Comparison of ENCODE assay signal across 8 mouse cellular contexts in the genomic region with DNA sequence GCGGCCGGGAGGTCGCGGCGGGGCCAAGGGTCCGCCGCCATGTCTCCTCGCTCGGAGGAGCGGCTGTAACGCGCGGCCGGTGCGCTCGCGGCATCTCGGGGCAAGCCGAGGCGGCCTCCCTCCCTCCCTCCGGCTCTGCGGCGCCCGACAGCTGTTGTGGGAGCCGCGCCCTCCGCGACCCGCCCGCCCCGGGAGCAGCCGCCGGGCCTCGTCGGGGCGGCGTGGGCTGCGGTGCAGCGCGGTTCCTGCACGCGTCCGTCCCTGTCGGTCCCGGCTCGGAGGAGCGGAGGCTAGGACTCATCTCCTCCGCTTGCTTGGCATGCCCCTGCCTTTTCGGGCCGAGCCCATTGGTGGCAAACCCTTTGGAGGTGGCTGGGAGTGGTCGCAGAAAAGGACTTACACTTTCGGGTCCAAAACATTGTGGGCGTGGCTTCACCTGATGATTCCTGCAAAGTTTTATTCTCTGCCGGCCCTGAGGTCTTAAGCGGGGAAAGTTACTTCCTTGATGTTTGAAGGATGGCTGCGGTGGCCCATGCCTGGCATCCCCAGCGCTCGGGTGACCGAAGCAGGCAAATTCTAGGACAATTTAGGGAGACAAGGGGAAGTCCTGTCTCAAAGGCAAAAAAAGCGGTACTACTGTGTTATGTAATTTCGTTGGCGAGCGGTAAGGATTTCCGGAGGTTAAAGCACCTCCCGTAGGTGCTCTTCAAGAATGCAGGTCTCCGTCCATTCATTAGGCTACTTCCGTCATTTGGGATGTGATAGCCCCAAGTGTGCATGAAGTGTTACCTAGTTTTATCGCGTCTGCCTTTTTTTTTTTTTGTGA. TPM values are rescaled to one million over a fixed set of nuclear protein-coding genes. Genes with fewer than 3 reads are reported as not detected.
DNase-seq lines count a peak whose midpoint lies in the region; ATAC-seq lines count a peak whose summit lies in the region.

No protein-coding gene starts in this region.

- peak overlapping the region; percentile 85 for H3K4me3 ChIP-seq in forebrain, embryonic 10.5 days
- H3K4me3 ChIP-seq in hindbrain, embryonic 13.5 days: peak overlapping the region; percentile 96
- peak overlapping the region; percentile 81 for H3K4me3 ChIP-seq in limb, embryonic 11.5 days (ENCODE audit: low read depth, low read length)
- peak overlapping the region; percentile 98 for H3K4me3 ChIP-seq in midbrain, embryonic 10.5 days

- H3K36me3 ChIP-seq in forebrain, embryonic 10.5 days (replicated peaks): peaks cover 34% of the 10 kb centered on the region
- H3K36me3 ChIP-seq in hindbrain, embryonic 13.5 days: no peaks in the 10 kb centered on the region
- no peaks in the 10 kb centered on the region for H3K36me3 ChIP-seq in limb, embryonic 11.5 days (ENCODE audit: control insufficient read depth, insufficient read depth, low read length)
- peaks cover 41% of the 10 kb centered on the region for H3K36me3 ChIP-seq in midbrain, embryonic 10.5 days

- intact Hi-C loops in left cerebral cortex, postnatal 25 days (cut with DNase I): no loop called here
- intact Hi-C loops in left cerebral cortex, postnatal 4 days (cut with DNase I): no loop called here

- H3K27ac ChIP-seq in forebrain, embryonic 10.5 days: peak overlapping the region; percentile 99
- peak overlapping the region; percentile 97 for H3K27ac ChIP-seq in hindbrain, embryonic 13.5 days
- H3K27ac ChIP-seq in limb, embryonic 11.5 days (replicated peaks; ENCODE audit: low read depth, low read length): peak overlapping the region; percentile 92
- H3K27ac ChIP-seq in midbrain, embryonic 10.5 days (replicated peaks): peak overlapping the region; percentile 99

- ATAC-seq in hindbrain, embryonic 13.5 days (ENCODE audit: low FRiP score): peak; percentile 77
- peak; percentile 49; the same call in 1 of the 2 replicates for ATAC-seq in limb, embryonic 11.5 days (ENCODE audit: insufficient number of reproducible peaks, low FRiP score, low TSS enrichment, low read depth)

- H3K4me2 ChIP-seq in hindbrain, embryonic 13.5 days: peak overlapping the region; percentile 86
- peak overlapping the region; percentile 77 for H3K4me2 ChIP-seq in limb, embryonic 11.5 days (ENCODE audit: low read depth, severe bottlenecking)

- DNase-seq in left cerebral cortex, postnatal 25 days (ENCODE audit: low spot score in 2 of 2): peak; percentile 33 to 50
- no peak for DNase-seq in left cerebral cortex, postnatal 4 days
- peak; percentile 84 for DNase-seq in ZHBTc4 (ENCODE audit: low read depth, low spot score)
- DNase-seq in forebrain, embryonic 10.5 days (ENCODE audit: extremely low spot score, low spot score): peak; percentile 69
- DNase-seq in limb, embryonic 11.5 days (ENCODE audit: low spot score): peak; percentile 72
- DNase-seq in midbrain, embryonic 10.5 days (ENCODE audit: low spot score): peak; percentile 57
- DNase-seq in spleen, postnatal 36 days (ENCODE audit: low spot score in 2 of 2): peak; percentile 64 to 75

- H3K27me3 ChIP-seq in forebrain, embryonic 10.5 days (ENCODE audit: poor library complexity, severe bottlenecking): 0 out of 2 replicates have a peak, but pooled peaks cover 4% of the 10 kb centered on the region
- no peaks in the 10 kb centered on the region for H3K27me3 ChIP-seq in hindbrain, embryonic 13.5 days
- no peaks in the 10 kb centered on the region for H3K27me3 ChIP-seq in limb, embryonic 11.5 days (ENCODE audit: control insufficient read depth, insufficient read depth, low read length)
- H3K27me3 ChIP-seq in midbrain, embryonic 10.5 days (ENCODE audit: low read depth, poor library complexity, severe bottlenecking): peaks cover 4% of the 10 kb centered on the region; the same call in 1 of the 2 replicates

- peak overlapping the region; percentile 96 for H3K9ac ChIP-seq in hindbrain, embryonic 13.5 days
- H3K9ac ChIP-seq in limb, embryonic 11.5 days (ENCODE audit: low read length): peak overlapping the region; percentile 94

- H3K9me3 ChIP-seq in forebrain, embryonic 10.5 days: peaks cover 4% of the 10 kb centered on the region; the same call in 1 of the 2 replicates
- no peaks in the 10 kb centered on the region for H3K9me3 ChIP-seq in hindbrain, embryonic 13.5 days
- no peaks in the 10 kb centered on the region for H3K9me3 ChIP-seq in limb, embryonic 11.5 days (ENCODE audit: control insufficient read depth, low read length)
- no peaks in the 10 kb centered on the region; the same call in 1 of the 2 replicates for H3K9me3 ChIP-seq in midbrain, embryonic 10.5 days (replicated peaks)

- 1% methylated on average over 60 of the region's 69 CpGs for WGBS in forebrain, embryonic 10.5 days
- 1% methylated on average over 54 of the region's 69 CpGs for WGBS in hindbrain, embryonic 13.5 days
- under 1% methylated on average over 61 of the region's 69 CpGs for WGBS in limb, embryonic 11.5 days
- WGBS in midbrain, embryonic 10.5 days: 2% methylated on average over 63 of the region's 69 CpGs

- peaks cover 11% of the 10 kb centered on the region for H3K4me1 ChIP-seq in forebrain, embryonic 10.5 days
- H3K4me1 ChIP-seq in hindbrain, embryonic 13.5 days (replicated peaks): peaks cover 18% of the 10 kb centered on the region
- H3K4me1 ChIP-seq in limb, embryonic 11.5 days (ENCODE audit: control insufficient read depth, insufficient read depth, low read length): no peaks in the 10 kb centered on the region
- peaks cover 13% of the 10 kb centered on the region for H3K4me1 ChIP-seq in midbrain, embryonic 10.5 days

RNA-seq across cellular contexts. Expression of gene Morc3, which starts 0.7 kb away (rescaled TPM):
- 10 to 100 TPM; 31.7 to 35.9 TPM for total RNA-seq in left cerebral cortex, postnatal 25 days (2021)
- 10 to 100 TPM; 38.0 to 45.6 TPM for total RNA-seq in left cerebral cortex, postnatal 4 days (2021)
- 28.4 and 32.4 TPM in 2 replicates for polyA plus RNA-seq in forebrain, embryonic 10.5 days (2016; fragmentation: Nextera tagmentation; extraction: Ambion mirVana)
- 34.2 and 42.4 TPM in 2 replicates for polyA plus RNA-seq in hindbrain, embryonic 13.5 days (2015; fragmentation: Nextera tagmentation; extraction: Ambion mirVana)
- polyA plus RNA-seq in limb, embryonic 11.5 days (2014; fragmentation: Nextera tagmentation; extraction: Ambion mirVana): 29.3 and 34.2 TPM in 2 replicates
- polyA plus RNA-seq in midbrain, embryonic 10.5 days (2016; fragmentation: Nextera tagmentation; extraction: Ambion mirVana): 29.5 and 31.6 TPM in 2 replicates

RNA-seq across cellular contexts. Expression of gene Chaf1b, which starts 51.0 kb away (rescaled TPM):
- total RNA-seq in left cerebral cortex, postnatal 25 days (2021): 1 to 10 TPM in 1 of 2 experiments, under 1 TPM in 1; 0.78 to 1.4 TPM
- 1 to 10 TPM; 7.6 to 8.2 TPM for total RNA-seq in left cerebral cortex, postnatal 4 days (2021)
- 154 and 157 TPM in 2 replicates for polyA plus RNA-seq in forebrain, embryonic 10.5 days (2016; fragmentation: Nextera tagmentation; extraction: Ambion mirVana)
- 21.4 and 26.5 TPM in 2 replicates for polyA plus RNA-seq in hindbrain, embryonic 13.5 days (2015; fragmentation: Nextera tagmentation; extraction: Ambion mirVana)
- 120 and 121 TPM in 2 replicates for polyA plus RNA-seq in limb, embryonic 11.5 days (2014; fragmentation: Nextera tagmentation; extraction: Ambion mirVana)
- polyA plus RNA-seq in midbrain, embryonic 10.5 days (2016; fragmentation: Nextera tagmentation; extraction: Ambion mirVana): 119 and 136 TPM in 2 replicates
